Mouse (Mus musculus): ENCODE results near the gene Nudt3. TPM values are rescaled to one million over a fixed set of nuclear protein-coding genes. Genes with fewer than 3 reads are reported as not detected.

Nudt3 gene
- polyA plus RNA-seq, 1 experiment from 2014 or later = 269 TPM

- no peak overlapping the region for H3K4me2 ChIP-seq (ENCODE audit: low read length)
- H3K9me3 ChIP-seq (ENCODE audit: control insufficient read depth, low read length) = no peaks in the 10 kb centered on the region
- no peak overlapping the region for H3K4me3 ChIP-seq (ENCODE audit: low read length)
- ATAC-seq = no peak
- no peak overlapping the region for H3K9ac ChIP-seq (ENCODE audit: low read depth, low read length)
- H3K36me3 ChIP-seq (ENCODE audit: control insufficient read depth, insufficient read depth, low read length) = peaks cover 23% of the 10 kb centered on the region
- WGBS = 80% methylated on average over 15 of the region's 15 CpGs
- no peak overlapping the region for H3K27ac ChIP-seq (ENCODE audit: low read depth, low read length)
- H3K4me1 ChIP-seq (ENCODE audit: control insufficient read depth, insufficient read depth, low read depth, low read length) = peaks cover 8% of the 10 kb centered on the region
- no peaks in the 10 kb centered on the region for H3K27me3 ChIP-seq (replicated peaks; ENCODE audit: control insufficient read depth, insufficient read depth, low read length)
These were observed 27.5 kb downstream of the Nudt3 start for GRCm38 (mm10) chr17:27595659-27596375.

- Histone ChIP-seq H3K27me3 (replicated peaks; ENCODE audit: control insufficient read depth, insufficient read depth, low read length) (no peaks in the 10 kb centered on the region), H3K27ac (ENCODE audit: low read depth, low read length) (no peak overlapping the region), H3K4me2 (ENCODE audit: low read length) (no peak overlapping the region), H3K36me3 (ENCODE audit: control insufficient read depth, insufficient read depth, low read length) (peaks cover 25% of the 10 kb centered on the region), H3K4me1 (ENCODE audit: control insufficient read depth, insufficient read depth, low read depth, low read length) (peaks cover 2% of the 10 kb centered on the region; the same call in 1 of the 2 replicates), H3K9ac (ENCODE audit: low read depth, low read length) (no peak overlapping the region), H3K9me3 (ENCODE audit: control insufficient read depth, low read length) (no peaks in the 10 kb centered on the region), H3K4me3 (ENCODE audit: low read length) (no peak overlapping the region)
- over 99% methylated on average over 7 of the region's 7 CpGs for WGBS
- no peak for ATAC-seq
These were observed 30.8 kb downstream of the Nudt3 start for GRCm38 (mm10) chr17:27592565-27592910.

- Histone ChIP-seq H3K27ac (ENCODE audit: low read depth, low read length) (no peak overlapping the region), H3K4me2 (ENCODE audit: low read length) (no peak overlapping the region), H3K4me1 (ENCODE audit: control insufficient read depth, insufficient read depth, low read depth, low read length) (peaks cover 4% of the 10 kb centered on the region; the same call in 1 of the 2 replicates), H3K36me3 (ENCODE audit: control insufficient read depth, insufficient read depth, low read length) (peaks cover 25% of the 10 kb centered on the region), H3K4me3 (ENCODE audit: low read length) (no peak overlapping the region), H3K9ac (ENCODE audit: low read depth, low read length) (no peak overlapping the region), H3K27me3 (replicated peaks; ENCODE audit: control insufficient read depth, insufficient read depth, low read length) (no peaks in the 10 kb centered on the region), H3K9me3 (ENCODE audit: control insufficient read depth, low read length) (no peaks in the 10 kb centered on the region)
- WGBS = 88% methylated on average over 12 of the region's 12 CpGs
- no peak for ATAC-seq
These were observed 31.3 kb downstream of the Nudt3 start for GRCm38 (mm10) chr17:27591826-27592564.

- H3K4me1 ChIP-seq (ENCODE audit: control insufficient read depth, insufficient read depth, low read depth, low read length) = peaks cover 6% of the 10 kb centered on the region; the same call in 1 of the 2 replicates
- ATAC-seq = no peak
- no peak overlapping the region for H3K9ac ChIP-seq (ENCODE audit: low read depth, low read length)
- no peaks in the 10 kb centered on the region for H3K9me3 ChIP-seq (ENCODE audit: control insufficient read depth, low read length)
- 87% methylated on average over 8 of the region's 8 CpGs for WGBS
- H3K4me3 ChIP-seq (ENCODE audit: low read length) = no peak overlapping the region
- peaks cover 12% of the 10 kb centered on the region for H3K36me3 ChIP-seq (ENCODE audit: control insufficient read depth, insufficient read depth, low read length)
- no peak overlapping the region for H3K4me2 ChIP-seq (ENCODE audit: low read length)
- no peak overlapping the region for H3K27ac ChIP-seq (ENCODE audit: low read depth, low read length)
- no peaks in the 10 kb centered on the region for H3K27me3 ChIP-seq (replicated peaks; ENCODE audit: control insufficient read depth, insufficient read depth, low read length)
These were observed 35.1 kb downstream of the Nudt3 start for GRCm38 (mm10) chr17:27588231-27588630.

GRCm38 (mm10) chr17:27587252-27587651 lies 36.0 kb downstream of the Nudt3 start:
- H3K4me1 ChIP-seq (ENCODE audit: control insufficient read depth, insufficient read depth, low read depth, low read length) = peaks cover 6% of the 10 kb centered on the region; the same call in 1 of the 2 replicates
- no peaks in the 10 kb centered on the region for H3K9me3 ChIP-seq (ENCODE audit: control insufficient read depth, low read length)
- H3K4me2 ChIP-seq (ENCODE audit: low read length) = no peak overlapping the region
- no peaks in the 10 kb centered on the region for H3K27me3 ChIP-seq (replicated peaks; ENCODE audit: control insufficient read depth, insufficient read depth, low read length)
- H3K9ac ChIP-seq (ENCODE audit: low read depth, low read length) = no peak overlapping the region
- H3K36me3 ChIP-seq (ENCODE audit: control insufficient read depth, insufficient read depth, low read length) = peaks cover 14% of the 10 kb centered on the region
- WGBS = 72% methylated on average over 12 of the region's 12 CpGs
- no peak overlapping the region for H3K4me3 ChIP-seq (ENCODE audit: low read length)
- ATAC-seq = no peak
- no peak overlapping the region for H3K27ac ChIP-seq (ENCODE audit: low read depth, low read length)

GRCm38 (mm10) chr17:27586661-27587060 lies 36.6 kb downstream of the Nudt3 start:
- H3K4me3 ChIP-seq (ENCODE audit: low read length) = no peak overlapping the region
- ATAC-seq = no peak
- peaks cover 6% of the 10 kb centered on the region; the same call in 1 of the 2 replicates for H3K4me1 ChIP-seq (ENCODE audit: control insufficient read depth, insufficient read depth, low read depth, low read length)
- no peak overlapping the region for H3K4me2 ChIP-seq (ENCODE audit: low read length)
- 69% methylated on average over 9 of the region's 9 CpGs for WGBS
- H3K36me3 ChIP-seq (ENCODE audit: control insufficient read depth, insufficient read depth, low read length) = peaks cover 17% of the 10 kb centered on the region
- H3K9ac ChIP-seq (ENCODE audit: low read depth, low read length) = no peak overlapping the region
- H3K27ac ChIP-seq (ENCODE audit: low read depth, low read length) = peak overlapping the region; percentile 42
- no peaks in the 10 kb centered on the region for H3K27me3 ChIP-seq (replicated peaks; ENCODE audit: control insufficient read depth, insufficient read depth, low read length)
- H3K9me3 ChIP-seq (ENCODE audit: control insufficient read depth, low read length) = no peaks in the 10 kb centered on the region

- Histone ChIP-seq H3K36me3 (ENCODE audit: control insufficient read depth, insufficient read depth, low read length) (peaks cover 34% of the 10 kb centered on the region), H3K27ac (ENCODE audit: low read depth, low read length) (no peak overlapping the region)
- WGBS = 89% methylated on average over 13 of the region's 13 CpGs
These were observed 40.0 kb downstream of the Nudt3 start for GRCm38 (mm10) chr17:27583185-27583894.

GRCm38 (mm10) chr17:27580392-27581068 lies 42.8 kb downstream of the Nudt3 start:
- Histone ChIP-seq H3K9me3 (ENCODE audit: control insufficient read depth, low read length) (no peaks in the 10 kb centered on the region), H3K27me3 (replicated peaks; ENCODE audit: control insufficient read depth, insufficient read depth, low read length) (no peaks in the 10 kb centered on the region), H3K9ac (ENCODE audit: low read depth, low read length) (no peak overlapping the region), H3K4me3 (ENCODE audit: low read length) (no peak overlapping the region), H3K36me3 (ENCODE audit: control insufficient read depth, insufficient read depth, low read length) (peaks cover 40% of the 10 kb centered on the region), H3K4me2 (ENCODE audit: low read length) (no peak overlapping the region), H3K4me1 (ENCODE audit: control insufficient read depth, insufficient read depth, low read depth, low read length) (no peaks in the 10 kb centered on the region; the same call in 1 of the 2 replicates), H3K27ac (ENCODE audit: low read depth, low read length) (no peak overlapping the region)
- ATAC-seq = no peak
- WGBS = 90% methylated on average over 20 of the region's 20 CpGs

More at GRCm38 (mm10) chr17:27583185-27583894, 40.0 kb downstream of the Nudt3 start:
- Histone ChIP-seq H3K9ac (ENCODE audit: low read depth, low read length) (no peak overlapping the region), H3K4me1 (ENCODE audit: control insufficient read depth, insufficient read depth, low read depth, low read length) (peaks cover 6% of the 10 kb centered on the region; the same call in 1 of the 2 replicates), H3K4me2 (ENCODE audit: low read length) (no peak overlapping the region), H3K4me3 (ENCODE audit: low read length) (no peak overlapping the region), H3K9me3 (ENCODE audit: control insufficient read depth, low read length) (no peaks in the 10 kb centered on the region), H3K27me3 (replicated peaks; ENCODE audit: control insufficient read depth, insufficient read depth, low read length) (no peaks in the 10 kb centered on the region)
- ATAC-seq = no peak
